Mouse (Mus musculus): ENCODE data around the gene Cdk1.

Gene Cdk1

GRCm38 (mm10) chr10:69328029-69328655 is 24.6 kb downstream of the Cdk1 start:
- CTCF ChIA-PET: interaction anchor here (0.6 to 3.7 kb wide), 12 partner anchors 9 to 665 kb away, joined by 3 to 21 read pairs (median 4); no protein-coding TSS in a partner anchor
- POLR2A ChIA-PET: interaction anchor here (0.5 to 3.4 kb wide), 41 partner anchors 9 to 1226 kb away, joined by 3 to 46 read pairs (median 4); partner anchors contain the start of gene Cdk1 (in 3 of the 4)

- ChIA-PET POLR2A (interaction anchor here (0.5 to 3.4 kb wide), 37 partner anchors 9 to 1190 kb away, joined by 3 to 46 read pairs (median 4); partner anchors contain the start of gene Cdk1 (in 3 of the 4)), CTCF (interaction anchor here (0.5 to 3.7 kb wide), 9 partner anchors 9 to 432 kb away, joined by 3 to 21 read pairs (median 8); no protein-coding TSS in a partner anchor)
Observed at GRCm38 (mm10) chr10:69327362-69327761, 25.4 kb downstream of the Cdk1 start.

GRCm38 (mm10) chr10:69326433-69326832 is 26.3 kb downstream of the Cdk1 start:
- POLR2A ChIA-PET: interaction anchor here in 1 of 4 experiments (3.4 kb wide), 1 partner anchor 25 kb away, joined by 46 read pairs; the partner anchor contains the start of gene Cdk1
- CTCF ChIA-PET: interaction anchor here in 1 of 4 experiments (3.7 kb wide), 1 partner anchor 19 kb away, joined by 21 read pairs; no protein-coding TSS in a partner anchor

GRCm38 (mm10) chr10:69324816-69325215 is 27.9 kb downstream of the Cdk1 start:
- ChIA-PET POLR2A (interaction anchor here in 3 of 4 experiments (0.6 to 1.7 kb wide), 8 partner anchors 9 to 28 kb away, joined by 3 to 6 read pairs (median 4); partner anchors contain the start of gene Cdk1 (in 1 of the 3)), CTCF (interaction anchor here in 2 of 4 experiments (0.7 to 2.9 kb wide), 2 partner anchors 18 to 1325 kb away, joined by 4 to 13 read pairs; no protein-coding TSS in a partner anchor)

- CTCF ChIA-PET: interaction anchor here in 1 of 4 experiments (2.9 kb wide), 1 partner anchor 17 kb away, joined by 13 read pairs; no protein-coding TSS in a partner anchor
- POLR2A ChIA-PET: interaction anchor here in 3 of 4 experiments (1.0 to 2.1 kb wide), 8 partner anchors 9 to 29 kb away, joined by 3 to 6 read pairs (median 4); partner anchors contain the start of gene Cdk1 (in 2 of the 3)
Observed at GRCm38 (mm10) chr10:69323986-69324385, 28.8 kb downstream of the Cdk1 start.

DNA sequence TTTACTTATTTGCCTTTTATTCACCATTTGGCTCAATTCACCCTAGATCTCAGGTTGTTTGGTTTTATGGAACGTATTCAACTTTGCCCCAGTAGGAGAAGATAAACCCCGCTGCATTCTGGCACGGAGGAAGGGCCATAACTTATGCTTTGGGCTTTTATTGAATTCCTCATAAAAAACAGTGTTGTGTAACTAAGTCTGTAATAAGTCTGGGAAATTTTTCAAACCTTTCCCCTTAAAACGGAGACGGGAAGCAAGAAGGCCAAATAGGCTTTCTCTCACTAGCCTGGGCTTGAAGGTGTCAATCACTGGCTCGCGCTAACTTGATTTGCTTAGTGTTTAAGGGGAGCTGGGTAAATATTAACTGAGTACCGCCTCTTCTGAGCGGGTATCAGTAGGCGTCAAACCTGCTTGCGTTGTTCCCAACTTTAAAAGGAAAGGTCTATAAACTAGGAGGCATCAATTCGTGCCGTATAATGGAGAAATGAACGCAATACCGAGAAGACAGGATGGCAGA is 31.2 kb downstream of the Cdk1 start:
- POLR2A ChIA-PET: interaction anchor here in 2 of 4 experiments (0.6 to 1.6 kb wide), 8 partner anchors 10 to 31 kb away, joined by 3 to 6 read pairs (median 3); partner anchors contain the start of gene Cdk1 (in 1 of the 2)
- CTCF ChIA-PET: interaction anchor here (0.5 to 2.5 kb wide), 27 partner anchors 8 to 1179 kb away, joined by 3 to 30 read pairs (median 4); partner anchors contain the start of gene Cdk1 (in 1 of the 4)

GRCm38 (mm10) chr10:69320667-69321518 is 31.8 kb downstream of the Cdk1 start:
- POLR2A ChIA-PET: interaction anchor here in 3 of 4 experiments (0.5 to 1.7 kb wide), 13 partner anchors 9 to 145 kb away, joined by 3 to 6 read pairs (median 3); partner anchors contain the start of genes A930033H14Rik (in 1 of the 3) and Cdk1 (in 1 of the 3)

GRCm38 (mm10) chr10:69318514-69318913 is 34.2 kb downstream of the Cdk1 start:
- CTCF ChIA-PET: interaction anchor here (0.6 to 2.3 kb wide), 7 partner anchors 9 to 416 kb away, joined by 3 to 11 read pairs (median 4); no protein-coding TSS in a partner anchor
- POLR2A ChIA-PET: interaction anchor here (0.5 to 2.2 kb wide), 15 partner anchors 9 to 973 kb away, joined by 3 to 10 read pairs (median 5); partner anchors contain the start of gene Cdk1 (in 2 of the 4)

More at GRCm38 (mm10) chr10:69320667-69321518, 31.8 kb downstream of the Cdk1 start:
- CTCF ChIA-PET: interaction anchor here (0.5 to 2.5 kb wide), 36 partner anchors 8 to 1179 kb away, joined by 3 to 30 read pairs (median 4); partner anchors contain the start of gene Cdk1 (in 1 of the 4)

GRCm38 (mm10) chr10:69313944-69314343 is 38.8 kb downstream of the Cdk1 start:
- POLR2A ChIA-PET: interaction anchor here in 1 of 4 experiments (0.9 to 1.2 kb wide), 2 partner anchors 10 to 13 kb away, joined by 3 to 4 read pairs; no protein-coding TSS in a partner anchor
- CTCF ChIA-PET: interaction anchor here in 2 of 4 experiments (0.5 to 0.6 kb wide), 3 partner anchors 38 to 1314 kb away, joined by 3 to 4 read pairs (median 3); no protein-coding TSS in a partner anchor

- ChIA-PET POLR2A (interaction anchor here in 2 of 4 experiments (0.6 to 1.4 kb wide), 7 partner anchors 9 to 141 kb away, joined by 3 to 5 read pairs (median 4); no protein-coding TSS in a partner anchor), CTCF (interaction anchor here in 2 of 4 experiments (0.6 to 0.9 kb wide), 3 partner anchors 10 to 1176 kb away, joined by 3 to 5 read pairs (median 4); no protein-coding TSS in a partner anchor)
Observed at GRCm38 (mm10) chr10:69311867-69312266, 40.9 kb downstream of the Cdk1 start.

DNA sequence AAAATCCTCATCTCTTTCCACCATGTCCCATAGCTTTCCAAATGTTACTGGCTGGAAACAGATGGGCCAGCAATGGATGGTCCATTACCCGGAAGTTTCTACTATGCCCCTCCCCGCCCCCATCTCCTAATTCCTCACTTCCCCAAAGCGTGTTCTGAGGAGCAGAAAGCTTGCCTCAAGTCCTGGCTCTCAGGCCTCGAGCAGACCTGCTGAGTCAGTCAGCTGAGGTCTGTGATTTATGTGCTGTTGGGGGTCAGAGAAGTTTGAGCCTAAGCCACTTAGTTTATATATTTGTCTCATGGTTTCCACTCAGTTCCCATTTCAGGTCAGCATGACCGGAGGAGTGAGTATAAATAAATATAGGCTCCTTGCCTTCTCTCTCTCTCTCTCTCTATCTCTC is 43.6 kb downstream of the Cdk1 start:
- ChIA-PET CTCF (interaction anchor here in 2 of 4 experiments (0.6 to 3.7 kb wide), 2 partner anchors 19 to 268 kb away, joined by 4 to 21 read pairs; no protein-coding TSS in a partner anchor), POLR2A (interaction anchor here in 1 of 4 experiments (0.6 to 1.3 kb wide), 3 partner anchors 19 to 44 kb away, joined by 3 to 6 read pairs (median 3); partner anchors contain the start of gene Cdk1)

DNA sequence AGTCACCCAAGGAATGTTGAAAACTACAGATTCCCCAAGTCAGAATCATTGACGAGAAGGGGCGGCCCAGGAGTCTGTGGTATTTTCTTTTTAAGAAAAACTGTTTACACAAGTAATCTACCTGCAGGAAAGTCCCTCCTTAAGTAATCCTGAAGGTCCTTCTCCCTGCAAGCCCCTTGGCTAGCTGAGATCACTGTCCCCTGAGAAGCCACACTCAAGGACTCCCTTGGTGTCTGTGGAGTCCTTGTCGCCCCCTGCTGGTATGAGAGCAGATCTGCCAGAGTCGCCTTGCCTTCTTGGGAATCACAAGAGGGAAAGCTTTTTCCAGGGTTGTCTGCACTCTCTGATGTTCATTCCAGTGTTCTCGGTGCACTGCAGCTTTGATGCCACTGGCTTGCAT is 45.7 kb downstream of the Cdk1 start:
- ChIA-PET POLR2A (interaction anchor here in 2 of 4 experiments (0.8 to 1.9 kb wide), 13 partner anchors 9 to 195 kb away, joined by 3 to 8 read pairs (median 4); no protein-coding TSS in a partner anchor), CTCF (interaction anchor here (0.5 to 3.7 kb wide), 67 partner anchors 9 to 1330 kb away, joined by 3 to 30 read pairs (median 4); partner anchors contain the start of genes A930033H14Rik (in 1 of the 4), Ank3 (in 1 of the 4) and Cdk1 (in 1 of the 4))

DNA sequence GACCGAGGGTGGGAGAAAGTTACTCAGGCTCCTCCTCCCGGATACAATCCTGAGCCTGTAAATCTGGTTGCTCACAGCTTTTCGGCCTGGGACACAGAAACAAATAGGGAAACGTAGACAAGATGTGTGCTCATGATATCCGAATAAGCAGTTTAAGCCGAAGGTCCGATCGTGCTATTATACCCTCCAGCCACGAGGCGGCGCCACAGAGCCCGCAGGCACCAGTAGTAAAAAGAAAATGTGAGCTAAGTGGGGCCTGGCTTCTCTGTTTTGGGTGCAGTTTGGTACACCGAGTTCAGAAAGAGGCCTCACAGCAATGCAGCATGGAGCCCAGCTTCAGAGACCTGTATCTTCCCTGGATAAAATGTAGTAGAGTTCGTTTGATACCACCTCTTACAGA is 46.5 kb downstream of the Cdk1 start:
- POLR2A ChIA-PET: interaction anchor here in 2 of 4 experiments (0.8 to 1.9 kb wide), 12 partner anchors 12 to 46 kb away, joined by 3 to 8 read pairs (median 4); partner anchors contain the start of gene Cdk1 (in 1 of the 2)

GRCm38 (mm10) chr10:69305600-69305999 is 47.1 kb downstream of the Cdk1 start:
- ChIA-PET POLR2A (interaction anchor here in 2 of 4 experiments (0.5 to 1.9 kb wide), 9 partner anchors 10 to 139 kb away, joined by 3 to 8 read pairs (median 4); partner anchors contain the start of gene Cdk1 (in 1 of the 2)), CTCF (interaction anchor here (0.6 to 3.7 kb wide), 26 partner anchors 8 to 883 kb away, joined by 3 to 30 read pairs (median 5); no protein-coding TSS in a partner anchor)

More for the DNA sequence above, 46.5 kb downstream of the Cdk1 start:
- CTCF ChIA-PET: interaction anchor here (0.6 to 3.7 kb wide), 68 partner anchors 8 to 882 kb away, joined by 3 to 30 read pairs (median 4); partner anchors contain the start of gene Cdk1 (in 1 of the 4)

- POLR2A ChIA-PET: interaction anchor here in 3 of 4 experiments (0.5 to 1.3 kb wide), 6 partner anchors 10 to 138 kb away, joined by 3 to 5 read pairs (median 4); partner anchors contain the start of gene Cdk1 (in 1 of the 3)
- CTCF ChIA-PET: interaction anchor here in 2 of 4 experiments (0.6 to 2.9 kb wide), 4 partner anchors 16 to 51 kb away, joined by 3 to 9 read pairs (median 4); no protein-coding TSS in a partner anchor
Observed at GRCm38 (mm10) chr10:69304819-69305218, 47.9 kb downstream of the Cdk1 start.

DNA sequence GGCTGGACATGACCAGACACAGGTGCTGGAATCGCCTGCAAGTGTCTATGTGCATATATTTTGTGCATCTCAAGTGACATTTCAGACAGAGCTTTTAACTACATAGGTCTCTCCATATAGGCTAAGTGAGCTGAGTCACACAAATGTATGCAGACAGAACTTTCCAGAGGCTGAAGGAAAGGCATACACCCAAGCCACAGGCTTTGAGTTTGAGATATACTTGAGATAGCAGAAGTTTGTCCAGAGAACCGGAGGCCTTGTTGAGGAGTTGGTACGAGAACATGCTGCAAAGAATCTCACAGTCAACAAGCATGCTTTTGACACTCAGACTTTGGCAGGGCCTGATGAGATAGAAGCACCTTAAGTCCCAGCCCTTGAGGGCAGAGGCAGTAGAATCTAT is 50.1 kb downstream of the Cdk1 start:
- CTCF ChIA-PET: no interaction called here
- POLR2A ChIA-PET: interaction anchor here in 1 of 4 experiments (0.6 kb wide), 1 partner anchor 271 kb away, joined by 3 read pairs; no protein-coding TSS in a partner anchor
